Mouse (Mus musculus) adrenal gland, postnatal 25 days (tissue): ENCODE data around the gene 1700029I15Rik. TPM values are rescaled to one million over a fixed set of nuclear protein-coding genes. Genes with fewer than 3 reads are reported as not detected.
"Not testable (repeated sequence)": the region's sequence is repeated elsewhere in the genome, so short reads cannot be mapped to it uniquely, and the experiment has no call there.

Source experiments
- DNase-seq: peaks from one replicate; pipeline ENCODE4 v3.0.0; 2021; ENCODE audit warnings: mixed read lengths
- total RNA-seq: library from RNA; stranded (reverse); gene quantifications from 2 replicates; pipeline ENCODE4 v1.2.3, GENCODE M21; 2021

1700029I15Rik gene
- total RNA-seq, 1 experiment from 2014 or later, result 18.7 TPM

DNA sequence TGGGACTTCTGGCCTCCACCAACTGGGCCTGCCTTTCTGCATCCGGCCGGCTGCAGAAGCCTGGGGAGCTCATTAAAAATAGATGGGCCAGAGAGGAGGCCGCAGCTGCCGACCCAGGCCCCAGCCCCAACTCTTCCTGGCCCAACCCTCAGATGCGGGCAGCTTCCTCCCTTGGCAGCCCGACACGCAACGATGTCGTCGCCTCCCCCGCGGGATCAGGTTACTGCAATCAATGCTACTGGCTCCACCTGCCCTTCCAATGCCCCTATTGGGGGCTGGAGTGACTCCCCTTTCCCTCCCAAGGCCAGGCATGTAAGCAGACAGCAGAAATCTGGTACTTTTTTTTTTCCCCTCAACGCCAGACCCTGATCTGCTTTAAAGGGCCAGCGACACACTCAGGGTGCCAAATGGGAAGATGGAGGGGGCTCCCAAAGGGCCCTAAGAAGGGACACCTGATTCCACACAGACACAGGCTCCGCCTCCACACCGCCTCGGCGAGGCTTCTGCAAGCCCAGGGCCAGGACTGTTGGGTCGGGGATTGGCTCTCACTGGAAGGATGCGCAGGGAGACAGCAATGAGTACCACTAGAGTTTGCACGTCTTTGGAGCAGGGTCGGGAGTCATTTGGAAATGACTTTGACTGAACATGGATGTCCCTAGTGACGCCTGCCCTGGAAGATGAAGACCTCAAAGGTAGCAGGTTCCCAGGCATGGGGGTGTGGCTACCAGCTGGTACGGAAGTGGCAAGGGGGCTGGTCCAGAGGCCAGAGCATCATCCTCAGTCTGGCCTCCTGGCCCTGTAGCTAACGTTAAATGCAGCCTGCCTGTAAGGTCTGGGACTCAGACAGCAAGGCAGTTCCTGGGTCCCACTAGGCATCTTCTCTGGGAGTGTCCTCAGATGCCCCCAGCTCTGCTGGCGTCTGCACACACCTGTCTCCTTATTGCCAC, 10.3 kb downstream of the 1700029I15Rik start:
- DNase-seq, result no peak

DNA sequence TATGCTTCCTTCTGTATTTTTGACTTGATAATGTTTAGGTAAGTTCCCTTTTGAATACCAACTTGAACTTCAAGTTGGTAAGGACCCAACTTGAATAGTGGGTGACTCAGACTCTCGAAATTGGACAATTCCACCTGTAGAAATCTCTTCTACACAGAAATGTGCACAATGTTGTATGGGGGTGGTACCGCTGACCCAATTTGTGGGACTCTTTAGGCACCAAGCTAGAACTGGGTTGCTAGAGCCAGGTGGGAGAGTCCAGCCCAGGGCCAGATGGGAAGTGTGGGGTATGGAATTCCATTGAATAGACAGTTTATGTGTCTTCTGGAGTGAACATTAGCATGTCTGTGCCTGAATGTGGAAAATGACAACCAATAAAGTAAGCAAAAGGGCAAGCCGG, 13.2 kb downstream of the 1700029I15Rik start:
- no peak for DNase-seq

DNA sequence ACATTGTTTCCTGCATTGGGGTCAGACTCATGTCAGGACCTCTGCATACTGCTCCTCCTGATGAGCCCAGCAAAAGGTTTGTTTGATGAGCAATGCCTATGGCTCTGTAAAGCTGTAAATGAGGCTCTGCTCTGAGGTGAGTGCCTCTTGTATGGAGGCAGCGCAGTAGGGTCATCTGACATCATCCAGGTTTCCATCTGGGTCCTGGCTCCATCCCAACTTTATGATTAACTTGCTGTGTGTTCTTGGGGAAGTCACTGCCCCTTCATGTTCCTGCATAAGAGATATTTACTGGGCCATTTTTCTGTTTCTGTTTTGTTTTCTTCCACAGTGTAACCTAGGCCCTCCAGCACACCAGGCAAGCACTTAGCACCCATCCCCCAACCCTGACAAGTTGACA, 15.1 kb downstream of the 1700029I15Rik start:
- no peak for DNase-seq

DNA sequence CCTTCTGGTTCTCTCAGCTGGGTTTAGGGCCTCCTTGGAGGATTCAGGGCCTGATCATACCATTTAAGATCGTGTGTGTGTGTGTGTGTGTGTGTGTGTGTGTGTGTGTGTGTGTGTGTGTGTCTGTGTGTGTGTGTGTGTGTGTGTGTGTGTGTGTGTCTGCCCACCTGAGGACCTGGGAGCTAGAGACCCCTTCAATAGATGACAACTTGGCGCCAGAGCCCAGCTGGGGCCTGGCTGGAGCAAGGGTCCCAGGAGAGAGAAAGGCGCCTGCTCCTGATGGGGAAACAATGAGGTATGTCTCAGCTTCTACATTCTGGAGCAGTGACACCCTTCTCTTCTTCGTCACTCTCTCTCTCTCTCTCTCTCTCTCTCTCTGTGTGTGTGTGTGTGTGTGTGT, 17.5 kb downstream of the 1700029I15Rik start:
- not testable (repeated sequence) for DNase-seq

DNA sequence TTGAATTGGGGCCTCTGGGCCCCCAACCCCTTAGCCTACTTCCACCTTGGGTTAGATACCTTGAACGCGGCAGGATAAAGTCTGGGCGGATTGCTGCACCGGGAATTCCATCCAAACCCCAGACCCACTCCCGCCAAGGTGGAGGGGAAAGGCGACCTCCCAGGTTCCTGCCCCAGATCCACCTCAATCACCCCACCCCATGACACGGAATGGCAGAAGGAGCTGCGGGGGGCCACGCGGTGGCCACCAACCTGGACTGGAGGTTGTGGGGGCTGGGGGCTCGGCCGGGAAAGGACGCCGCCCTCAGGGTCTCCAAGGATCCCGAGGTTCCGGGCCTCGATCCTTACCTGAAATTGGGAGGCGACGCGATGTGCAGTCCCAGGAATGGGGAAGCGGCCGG, 18.3 kb downstream of the 1700029I15Rik start:
- DNase-seq, result no peak

DNA sequence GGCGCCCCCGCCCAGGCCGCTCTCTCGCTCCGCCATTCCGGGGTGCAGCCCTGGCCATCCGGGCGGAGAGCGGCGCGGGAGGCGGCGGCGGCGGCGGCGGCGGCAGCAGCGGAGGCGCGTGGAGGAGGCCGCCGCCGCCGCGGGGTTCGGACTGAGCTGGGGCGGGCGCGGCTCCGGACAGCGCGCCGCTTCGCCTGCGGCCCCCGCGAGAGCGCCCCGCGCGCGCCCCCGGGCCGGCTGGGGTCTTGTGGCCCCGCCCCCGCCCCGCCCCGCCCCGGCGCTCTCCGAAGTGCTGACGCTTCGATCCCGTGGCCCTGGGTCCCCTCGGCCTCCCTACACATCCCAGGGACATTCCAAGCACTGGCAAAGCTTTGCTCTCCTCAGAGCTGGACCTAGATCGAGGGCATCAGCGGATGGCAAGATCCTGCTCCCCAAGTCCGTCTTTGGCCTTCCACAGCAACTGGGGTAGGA, 18.8 kb downstream of the 1700029I15Rik start, which contains the start of gene Mapk8ip1:
TSS of gene Mapk8ip1 (minus strand) at position 173 of the 471 bp plus-strand sequence.
- peak; percentile 38 for DNase-seq

DNA sequence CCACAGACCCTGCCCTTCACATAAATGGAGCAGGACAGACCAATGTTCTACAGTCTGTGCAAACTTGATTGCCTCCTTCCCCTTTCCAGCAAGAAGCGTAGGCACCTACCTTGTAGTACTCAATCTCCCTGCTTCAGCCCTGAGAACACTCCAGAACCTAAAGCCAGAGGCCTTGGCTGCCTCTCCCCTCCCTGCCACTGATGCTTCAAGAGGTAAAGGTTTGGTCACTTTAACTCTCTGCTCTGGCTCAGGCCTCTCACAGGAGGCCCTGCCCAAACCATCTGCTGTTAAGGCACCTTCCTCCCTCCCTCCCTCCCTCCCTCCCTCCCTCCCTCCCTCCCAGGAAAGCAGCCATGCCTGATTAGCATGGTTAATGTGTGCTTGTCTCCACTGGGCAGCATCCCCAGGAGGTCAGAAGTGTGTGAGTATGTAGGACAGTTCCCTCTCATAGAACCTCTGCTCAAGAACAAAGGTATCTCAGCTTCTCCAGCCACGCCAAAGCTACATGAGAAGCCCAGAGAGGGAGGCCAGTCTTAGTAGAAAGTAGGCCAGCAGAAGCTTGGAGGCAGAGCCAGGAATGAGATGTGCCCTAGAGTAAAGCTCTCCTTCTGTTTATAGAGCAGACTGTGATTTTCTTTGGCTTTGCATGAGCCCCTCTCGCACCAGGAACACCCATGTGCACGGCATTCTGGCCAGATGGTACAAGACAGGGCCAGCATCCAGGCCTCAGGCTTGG, 20.4 kb downstream of the 1700029I15Rik start:
- DNase-seq, result no peak

DNA sequence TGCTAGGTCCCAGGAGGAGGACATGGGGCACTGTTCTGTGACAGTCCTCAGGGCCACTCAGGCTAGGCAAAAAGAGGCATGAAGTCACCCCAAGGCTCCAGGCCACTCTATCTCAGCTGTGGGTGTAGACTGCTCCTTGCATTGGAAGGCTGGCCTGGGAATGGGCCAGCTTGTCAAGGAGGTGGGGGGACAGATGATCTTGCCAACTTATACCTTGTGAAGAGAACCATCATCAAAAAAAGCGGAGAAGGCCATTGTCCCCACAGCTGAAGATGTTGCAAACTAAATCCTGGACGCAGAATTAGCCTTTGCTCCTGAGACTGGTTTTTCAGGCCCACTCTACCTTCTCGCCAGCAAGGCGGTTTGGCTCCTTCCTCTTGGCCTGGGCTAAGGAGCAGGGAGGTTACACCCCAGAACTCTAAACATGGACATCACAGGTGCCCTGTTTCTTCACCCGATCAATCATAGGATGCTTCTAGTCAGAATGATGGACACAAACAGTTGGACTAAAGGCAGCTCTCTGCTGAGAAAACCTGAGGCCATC, 21.5 kb downstream of the 1700029I15Rik start:
- no peak for DNase-seq

DNA sequence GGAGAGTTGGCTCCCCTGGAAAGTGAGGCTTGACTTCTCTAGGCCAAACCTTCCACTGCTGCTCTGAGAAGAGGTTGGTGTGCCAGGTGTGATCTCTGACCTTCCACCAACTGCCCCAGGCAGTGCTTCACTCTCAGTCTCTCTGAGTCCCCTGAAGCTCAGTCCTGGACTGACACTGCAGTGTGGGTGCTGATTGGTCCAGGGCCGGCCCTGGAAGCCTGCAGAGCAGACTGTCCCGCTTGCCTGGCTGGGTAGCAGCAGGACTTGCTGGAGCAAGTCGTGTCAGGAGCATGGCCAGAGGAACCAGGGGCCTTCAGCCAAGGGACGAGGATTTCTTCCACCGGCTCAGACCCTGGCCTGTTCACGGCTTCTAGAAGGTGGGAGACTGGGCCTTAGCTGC, 22.4 kb downstream of the 1700029I15Rik start:
- DNase-seq, result no peak

DNA sequence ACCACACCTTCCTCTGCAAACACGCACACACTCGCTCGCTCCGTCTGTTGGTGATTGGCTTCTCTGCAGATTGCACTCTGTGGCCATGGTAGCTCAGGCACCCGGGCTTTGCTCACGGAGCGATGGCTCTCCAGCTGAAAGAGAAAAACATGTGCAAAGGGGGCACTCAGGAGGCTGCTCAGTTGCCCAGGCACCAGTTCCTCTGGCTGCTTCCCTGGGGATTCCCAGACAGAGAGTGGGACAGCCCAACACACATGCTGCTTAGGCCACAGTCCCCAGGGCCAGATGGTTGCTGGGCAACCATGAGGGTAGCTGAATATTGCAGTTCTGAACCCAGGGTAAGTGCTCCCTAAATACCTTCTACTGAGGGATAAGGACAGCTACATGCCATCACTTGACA, 23.3 kb downstream of the 1700029I15Rik start:
- no peak for DNase-seq

DNA sequence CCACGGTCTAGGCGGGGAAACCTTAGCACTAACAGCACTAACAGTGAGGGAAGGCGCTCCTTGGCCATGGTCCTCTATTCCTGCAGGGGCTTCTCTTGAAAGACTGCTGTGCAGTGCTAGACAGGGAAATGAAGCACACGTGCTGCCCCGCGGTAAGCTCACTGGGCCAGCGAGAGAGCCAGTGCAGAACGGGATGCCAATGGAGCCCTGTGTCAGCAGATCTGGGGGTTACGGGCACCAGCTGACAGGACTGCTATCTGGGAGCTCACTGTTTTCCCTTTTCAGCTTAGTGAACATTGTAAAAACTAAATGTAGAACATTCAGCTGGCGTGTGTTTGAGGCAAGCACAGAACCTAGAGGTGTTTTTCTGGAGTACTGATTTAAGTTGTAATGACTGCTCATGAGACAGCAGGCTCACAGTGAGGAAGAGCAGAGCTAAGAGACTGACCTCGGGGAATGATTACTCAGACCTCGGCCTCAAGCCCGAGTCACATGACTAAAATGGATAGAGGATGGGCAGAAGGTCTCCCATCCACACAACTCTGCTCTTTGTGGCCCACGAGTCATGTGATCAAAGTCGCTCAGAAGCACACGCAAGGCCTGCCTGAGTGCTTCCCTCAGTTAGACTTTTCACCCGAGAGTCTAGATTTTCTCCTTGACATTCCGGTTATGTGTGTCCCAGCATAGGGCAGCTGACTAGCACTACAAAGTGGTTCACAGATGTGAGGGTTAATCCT, 26.1 kb downstream of the 1700029I15Rik start:
- DNase-seq, result no peak

DNA sequence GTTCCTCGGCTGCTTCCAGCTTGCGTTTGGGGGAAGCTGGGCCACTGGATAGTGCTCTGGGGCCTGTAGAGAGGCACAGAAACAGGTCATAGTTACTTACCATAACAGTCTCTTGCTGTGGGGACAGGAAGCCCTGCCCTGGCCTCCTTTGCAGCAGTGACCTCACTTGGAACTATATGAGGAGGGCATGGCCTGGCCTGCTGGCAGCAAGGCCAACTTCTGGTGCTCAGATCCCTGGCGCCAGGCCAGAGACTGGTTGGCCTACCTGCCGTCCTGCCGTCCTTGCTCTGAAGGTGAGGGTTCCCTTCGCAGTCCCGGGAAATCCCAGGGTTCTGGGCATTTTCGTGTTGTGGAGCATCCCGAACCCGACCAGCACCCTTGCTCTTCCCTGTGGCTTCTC, 29.4 kb downstream of the 1700029I15Rik start:
- no peak for DNase-seq

DNA sequence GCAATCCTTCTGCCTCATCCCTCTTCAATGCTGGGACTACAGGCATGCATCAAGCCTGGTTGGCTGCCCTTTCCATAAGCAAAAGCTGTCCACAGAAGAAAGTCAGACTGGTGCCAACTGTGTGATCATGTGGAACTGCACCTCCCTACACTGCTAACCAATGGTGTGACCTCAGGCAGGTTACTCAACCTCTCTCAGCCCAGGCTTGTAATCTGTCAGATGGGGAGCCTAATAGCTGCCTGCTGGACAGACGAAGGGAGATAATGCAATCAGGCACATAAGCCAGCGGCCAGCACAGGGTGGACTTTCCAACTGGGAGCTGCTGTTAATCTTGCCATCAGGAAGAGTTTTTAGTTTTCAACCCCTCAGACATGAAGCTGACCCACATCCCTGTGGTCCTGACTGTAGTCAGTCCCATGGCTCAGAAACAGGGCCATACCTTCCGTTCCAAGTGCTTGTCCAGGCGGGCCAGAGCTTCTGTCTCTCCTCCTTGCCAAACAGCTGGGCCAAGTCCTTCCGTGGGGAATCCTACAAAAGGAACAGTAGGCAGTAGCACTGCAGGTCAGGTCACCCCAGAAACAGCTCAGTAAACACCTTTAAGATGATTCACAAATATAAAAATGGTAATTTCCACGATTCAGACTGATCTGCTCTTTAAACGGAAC, 39.5 kb downstream of the 1700029I15Rik start:
- no peak for DNase-seq

DNA sequence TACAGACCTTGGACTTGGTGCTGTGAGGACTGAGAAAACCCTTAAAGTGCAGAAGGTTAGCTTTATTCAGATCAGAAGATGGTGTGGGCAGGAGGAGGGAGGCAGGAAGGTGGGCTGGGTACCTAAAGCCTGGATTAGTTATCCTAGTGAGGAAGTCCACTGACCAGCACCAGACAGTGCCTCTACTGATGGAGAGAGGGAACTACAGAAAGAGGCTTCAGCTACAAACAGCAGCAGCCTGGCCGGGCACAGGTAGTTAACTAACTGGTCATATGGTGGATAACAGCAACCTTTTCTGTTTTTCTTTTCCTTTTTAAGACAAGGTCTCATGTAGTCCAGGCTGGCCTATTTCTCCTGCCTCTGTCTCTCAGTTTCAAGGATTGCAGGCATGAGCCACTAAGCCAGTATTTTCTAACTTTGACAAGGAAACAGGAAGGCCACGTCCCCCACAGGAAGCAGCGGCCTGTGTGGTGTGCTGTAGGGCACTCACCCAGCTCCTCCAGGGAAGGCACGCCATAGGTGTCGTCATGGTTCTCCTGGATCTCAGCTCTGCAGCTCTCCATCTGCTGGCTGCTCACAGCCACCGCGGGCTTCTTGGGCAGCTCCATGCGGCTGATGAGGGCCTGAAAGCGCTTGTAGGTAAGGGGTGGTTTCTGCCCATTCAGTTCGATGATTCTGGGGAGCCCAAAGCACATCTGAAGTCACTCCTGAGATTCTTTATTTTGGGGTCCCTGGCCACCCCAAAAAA, 40.2 kb downstream of the 1700029I15Rik start:
- DNase-seq, result no peak

DNA sequence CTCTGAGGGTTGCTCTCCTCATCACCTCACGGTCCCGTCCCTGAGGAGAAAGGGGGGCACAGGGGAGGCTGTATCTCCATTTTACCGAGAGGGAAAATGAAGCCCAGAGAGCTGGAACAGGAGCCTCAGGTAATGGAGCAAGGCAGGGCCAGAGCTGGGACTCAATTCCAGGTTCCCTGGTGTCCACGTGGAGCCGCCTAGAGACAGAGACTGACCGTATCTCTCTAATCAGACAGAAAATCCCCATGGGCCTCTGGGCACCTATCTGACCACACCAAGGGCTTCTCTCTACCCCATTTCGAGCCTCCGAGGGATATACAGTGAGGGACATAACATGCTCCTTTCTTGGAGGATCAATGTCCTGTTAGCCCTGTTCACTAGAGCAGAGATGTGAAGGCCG, 40.8 kb downstream of the 1700029I15Rik start:
- no peak for DNase-seq

DNA sequence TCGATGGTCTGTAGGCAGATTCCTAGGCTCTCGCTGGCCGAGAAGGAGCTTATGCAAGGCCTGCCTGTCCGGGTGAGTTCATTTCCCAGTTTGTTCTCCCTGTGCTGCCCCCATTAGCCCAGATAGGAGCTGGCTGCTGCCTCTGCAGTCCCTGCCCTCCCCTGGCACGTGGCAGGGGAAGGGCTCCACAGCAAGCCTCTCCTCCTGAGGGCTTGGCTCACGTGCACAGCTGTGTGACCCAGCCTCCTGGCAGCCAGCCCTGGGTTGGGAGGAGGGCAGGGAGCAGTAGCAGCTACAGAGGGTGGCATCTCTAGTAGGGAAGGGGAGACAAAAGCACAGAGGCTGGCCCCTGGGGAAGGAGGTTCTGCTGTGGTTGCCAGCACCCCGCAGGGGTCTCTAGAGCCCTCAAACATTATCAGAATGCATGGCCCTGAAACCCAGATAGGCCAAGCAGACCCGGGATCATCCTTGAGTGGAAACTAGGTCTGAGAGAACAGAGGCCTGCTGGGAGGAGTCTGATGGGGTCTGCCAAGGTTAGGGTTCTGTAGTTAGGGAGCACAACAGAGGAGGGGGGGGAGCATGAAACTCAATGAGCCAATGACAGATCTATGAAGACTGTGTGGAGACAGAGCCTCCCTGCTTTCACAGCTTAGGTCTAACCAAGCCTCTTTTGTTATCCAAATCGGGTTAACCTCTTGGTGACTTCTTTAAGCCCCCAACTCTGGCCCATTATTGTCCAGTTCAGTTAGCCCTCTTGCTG, 41.5 kb downstream of the 1700029I15Rik start:
- DNase-seq, result peak; percentile 99

DNA sequence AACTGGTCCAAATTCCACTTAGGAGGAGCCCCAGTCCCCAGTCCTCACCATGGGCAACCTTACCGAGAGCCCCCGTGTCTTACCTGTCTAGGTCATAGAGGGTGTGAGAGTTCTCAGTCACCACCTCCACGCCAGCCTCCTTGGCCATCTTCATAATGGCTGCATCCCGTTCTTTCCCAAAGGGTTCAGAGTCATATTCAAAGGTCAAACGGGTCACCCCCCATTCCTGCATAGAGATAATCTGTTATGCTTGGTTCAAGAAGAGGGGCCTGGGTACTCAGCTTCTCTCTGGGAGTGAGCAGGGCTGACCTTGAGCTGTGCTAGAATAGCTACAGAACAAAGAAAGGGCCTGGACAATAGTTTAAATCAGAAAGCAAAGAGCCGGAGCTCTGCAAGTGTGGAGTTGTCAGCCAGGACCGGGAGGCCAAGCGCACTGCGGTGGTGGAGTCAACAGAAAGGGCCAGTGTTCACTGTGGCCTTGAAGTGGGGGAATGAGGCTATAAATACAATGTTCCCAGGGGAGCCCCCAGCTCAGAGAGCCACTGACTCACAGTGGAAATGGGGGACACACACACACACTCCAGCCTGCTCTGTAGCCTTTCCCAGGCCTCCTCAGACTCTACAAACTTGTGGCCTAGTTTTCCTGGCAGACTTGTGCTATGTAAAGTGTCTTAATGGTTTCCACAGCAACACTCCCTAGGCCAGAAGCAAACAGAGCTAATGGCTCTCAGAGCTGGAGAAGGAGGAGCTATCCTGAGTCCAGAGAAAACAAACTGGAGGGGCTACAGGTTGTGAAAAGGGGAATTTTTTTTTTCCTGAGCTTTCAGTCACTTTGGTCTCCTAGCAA, 42.3 kb downstream of the 1700029I15Rik start:
- peak; percentile 49 for DNase-seq

DNA sequence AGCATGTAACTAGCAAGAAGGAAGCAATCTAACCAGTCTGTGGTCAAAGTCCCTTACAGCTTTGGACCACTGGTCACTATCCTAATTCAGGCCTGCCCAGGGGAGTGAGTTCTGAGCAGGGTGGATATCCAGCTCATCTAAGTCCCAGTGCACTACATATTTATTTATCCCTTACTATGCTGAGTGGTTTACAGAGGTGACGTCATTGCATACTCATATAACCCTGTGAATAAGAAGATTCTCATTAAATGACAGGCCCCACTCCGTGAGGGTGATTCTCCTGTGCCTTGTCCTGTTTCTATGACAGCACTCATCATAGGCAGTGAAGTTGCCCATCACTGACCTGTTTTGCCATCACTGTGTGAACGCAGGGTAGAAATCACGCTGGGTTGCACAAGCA, 43.0 kb downstream of the 1700029I15Rik start:
- no peak for DNase-seq

DNA sequence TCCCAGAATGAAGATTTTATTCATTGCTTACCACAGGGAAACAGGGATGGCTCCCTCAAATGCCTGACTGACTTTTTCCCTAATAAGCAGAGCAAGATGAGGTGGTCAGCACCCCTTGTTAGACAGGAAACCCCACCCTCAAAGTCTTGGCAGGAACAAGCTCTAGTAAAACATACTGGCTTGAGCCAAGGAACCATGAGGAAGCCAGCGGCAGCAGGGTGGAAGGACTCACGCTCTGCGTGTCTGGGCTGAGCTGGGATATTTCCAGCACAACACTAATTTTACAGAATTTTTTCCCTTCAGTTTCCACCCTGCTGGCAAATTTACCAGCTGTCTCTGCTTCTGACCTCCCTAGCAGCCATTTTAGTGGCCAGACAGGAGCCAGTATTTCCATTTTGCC, 44.1 kb downstream of the 1700029I15Rik start:
- DNase-seq, result no peak
